29 mouse cellular contexts compared by ENCODE assay signal in genomic region chr17:62403739-62404138, GRCm38 (mm10).
"Had no signal": no experiment of that assay in that cellular context is flagged by ENCODE, and none has a peak within 500 bp of the region (broad histone marks: within the 10 kb centered on the region; RNA-seq: fewer than 3 reads in every experiment).

No protein-coding gene starts in this region.

- H3K4me3 ChIP-seq: gastrocnemius, adult 2 months; heart, adult 2 months; heart, embryonic 13.5 days; heart, embryonic 15.5 days; hindbrain, embryonic 13.5 days; hindbrain, embryonic 15.5 days; kidney, embryonic 15.5 days; layer of hippocampus, adult 2 months; limb, embryonic 13.5 days; limb, embryonic 15.5 days; liver, embryonic 12.5 days had no signal

- H3K36me3 ChIP-seq: heart, embryonic 13.5 days; heart, embryonic 15.5 days; hindbrain, embryonic 13.5 days; hindbrain, embryonic 15.5 days; kidney, embryonic 15.5 days; limb, embryonic 13.5 days; limb, embryonic 15.5 days; liver, embryonic 12.5 days had no signal

- H3K27ac ChIP-seq: gastrocnemius, adult 2 months; heart, adult 2 months; heart, embryonic 13.5 days; heart, embryonic 15.5 days; hindbrain, embryonic 13.5 days; hindbrain, embryonic 15.5 days; hindbrain, postnatal 0 days; kidney, embryonic 15.5 days; kidney, postnatal 0 days; layer of hippocampus, adult 2 months; limb, embryonic 13.5 days; limb, embryonic 15.5 days; liver, embryonic 12.5 days; liver, embryonic 14.5 days had no signal

- H3K4me2 ChIP-seq: heart, embryonic 11.5 days; heart, embryonic 13.5 days; heart, embryonic 15.5 days; hindbrain, embryonic 13.5 days; hindbrain, embryonic 15.5 days; kidney, embryonic 15.5 days; limb, embryonic 13.5 days; limb, embryonic 15.5 days; liver, embryonic 12.5 days had no signal

- ATAC-seq: hindbrain, postnatal 0 days; intestine, embryonic 16.5 days; liver, embryonic 12.5 days had no signal

- H3K27me3 ChIP-seq: heart, embryonic 13.5 days; heart, embryonic 15.5 days; hindbrain, embryonic 13.5 days; hindbrain, embryonic 15.5 days; kidney, embryonic 15.5 days; limb, embryonic 13.5 days; limb, embryonic 15.5 days; liver, embryonic 12.5 days had no signal

- H3K9ac ChIP-seq: heart, embryonic 13.5 days; heart, embryonic 15.5 days; hindbrain, embryonic 13.5 days; hindbrain, embryonic 15.5 days; kidney, embryonic 15.5 days; limb, embryonic 13.5 days; limb, embryonic 15.5 days; liver, embryonic 12.5 days; liver, embryonic 14.5 days had no signal

- H3K9me3 ChIP-seq: heart, embryonic 15.5 days; hindbrain, embryonic 13.5 days; hindbrain, embryonic 15.5 days; kidney, embryonic 15.5 days; limb, embryonic 13.5 days; limb, embryonic 15.5 days; liver, embryonic 12.5 days had no signal

- H3K4me1 ChIP-seq: heart, embryonic 13.5 days; heart, embryonic 15.5 days; hindbrain, embryonic 13.5 days; hindbrain, embryonic 15.5 days; kidney, embryonic 15.5 days; limb, embryonic 13.5 days; limb, embryonic 15.5 days; liver, embryonic 12.5 days had no signal

- DNase-seq: gastrocnemius, adult 2 months; gastrocnemius, postnatal 10 days; gastrocnemius, postnatal 25 days; heart, adult 11 months; heart, adult 2 months; heart, postnatal 14 days; heart, postnatal 36 days; kidney, adult 11 months; kidney, adult 2 months; kidney, adult 9 months; kidney, postnatal 25 days; kidney, postnatal 4 days; layer of hippocampus, adult 9-11 months; layer of hippocampus, postnatal 36 days; left cerebral cortex, postnatal 4 days had no signal
